Mouse (Mus musculus) megakaryocyte, embryonic 14.5 days (primary cell): Measurements from ENCODE around the gene Gpr137. TPM values are rescaled to one million over a fixed set of nuclear protein-coding genes. Genes with fewer than 3 reads are reported as not detected.

Experiments
- H3K27me3 ChIP-seq: replicated peaks from 2 replicates; pipeline ENCODE3; 2012; ENCODE audit warnings: inconsistent platforms
- H3K36me3 ChIP-seq: replicated peaks from 2 replicates; pipeline ENCODE3; 2012; ENCODE audit warnings: low read length, inconsistent platforms, mixed read lengths
- H3K4me1 ChIP-seq: 2 replicates; pipeline ENCODE4 v1.6.1; 2012; ENCODE audit warnings: inconsistent platforms
- H3K4me3 ChIP-seq: replicated peaks from 2 replicates; pipeline ENCODE3; 2012; ENCODE audit warnings: moderate library complexity, mild to moderate bottlenecking, inconsistent platforms
- H3K9me3 ChIP-seq: 2 replicates; pipeline ENCODE4 v1.6.1; 2012; ENCODE audit warnings: inconsistent platforms
- FLI1 ChIP-seq: IDR thresholded peaks from 2 replicates; pipeline ENCODE4 v1.6.1; 2012; ENCODE audit warnings: low read length, inconsistent platforms, mixed read lengths
- GATA1 ChIP-seq: IDR thresholded peaks from 3 replicates; pipeline ENCODE4 v1.6.1; 2012; ENCODE audit warnings: mixed read lengths, low read length, inconsistent platforms, borderline replicate concordance
- polyA plus RNA-seq: library from polyadenylated mRNA; stranded (reverse); fragments of >175 nt; gene quantifications from 2 replicates; pipeline ENCODE4 v1.2.3, GENCODE M21; 2012; ENCODE audit warnings: low replicate concordance; ENCODE audit not compliant: insufficient read depth

Gene Gpr137
- polyA plus RNA-seq, 1 experiment, result 118 TPM

GRCm38 (mm10) chr19:6954046-6954445 lies 11.8 kb upstream of the Gpr137 start:
- Histone ChIP-seq H3K36me3 (peaks cover 77% of the 10 kb centered on the region), H3K27me3 (no peaks in the 10 kb centered on the region), H3K4me3 (no peak overlapping the region), H3K9me3 (no peaks in the 10 kb centered on the region), H3K4me1 (peaks cover 92% of the 10 kb centered on the region)
- TF ChIP-seq GATA1, result no peak
- no peak for TF ChIP-seq FLI1

GRCm38 (mm10) chr19:6952712-6953037 lies 10.4 kb upstream of the Gpr137 start:
- Histone ChIP-seq H3K27me3 (no peaks in the 10 kb centered on the region), H3K4me3 (peak overlapping the region; percentile 95), H3K4me1 (peaks cover 92% of the 10 kb centered on the region), H3K9me3 (no peaks in the 10 kb centered on the region), H3K36me3 (peaks cover 77% of the 10 kb centered on the region)
- TF ChIP-seq FLI1, result no peak
- TF ChIP-seq GATA1, result no peak

- Histone ChIP-seq H3K36me3 (peaks cover 74% of the 10 kb centered on the region), H3K9me3 (no peaks in the 10 kb centered on the region), H3K4me3 (peak overlapping the region; percentile 95), H3K27me3 (no peaks in the 10 kb centered on the region), H3K4me1 (peaks cover 87% of the 10 kb centered on the region)
- TF ChIP-seq GATA1 (no peak), FLI1 (no peak)
Measured at GRCm38 (mm10) chr19:6951994-6952711, 9.9 kb upstream of the Gpr137 start.

- TF ChIP-seq GATA1 (no peak), FLI1 (peak; percentile 54; the same call in 1 of the 2 replicates)
- Histone ChIP-seq H3K4me1 (peaks cover 83% of the 10 kb centered on the region), H3K36me3 (peaks cover 74% of the 10 kb centered on the region)
Measured at GRCm38 (mm10) chr19:6951381-6951968, 9.2 kb upstream of the Gpr137 start.

GRCm38 (mm10) chr19:6950613-6951153 lies 8.4 kb upstream of the Gpr137 start:
- peaks cover 74% of the 10 kb centered on the region for H3K36me3 ChIP-seq
- H3K9me3 ChIP-seq, result no peaks in the 10 kb centered on the region
- peaks cover 81% of the 10 kb centered on the region for H3K4me1 ChIP-seq
- H3K27me3 ChIP-seq, result no peaks in the 10 kb centered on the region
- TF ChIP-seq FLI1 (no peak), GATA1 (no peak)
- peak overlapping the region; percentile 95 for H3K4me3 ChIP-seq

More at GRCm38 (mm10) chr19:6951381-6951968, 9.2 kb upstream of the Gpr137 start:
- H3K9me3 ChIP-seq, result no peaks in the 10 kb centered on the region
- no peaks in the 10 kb centered on the region for H3K27me3 ChIP-seq
- H3K4me3 ChIP-seq, result peak overlapping the region; percentile 95

GRCm38 (mm10) chr19:6949951-6950350 lies 7.7 kb upstream of the Gpr137 start:
- H3K4me1 ChIP-seq, result peaks cover 81% of the 10 kb centered on the region
- no peaks in the 10 kb centered on the region for H3K27me3 ChIP-seq
- H3K4me3 ChIP-seq, result peak overlapping the region; percentile 95
- TF ChIP-seq GATA1, result no peak
- H3K36me3 ChIP-seq, result peaks cover 74% of the 10 kb centered on the region
- no peaks in the 10 kb centered on the region for H3K9me3 ChIP-seq

GRCm38 (mm10) chr19:6949532-6949931 lies 7.3 kb upstream of the Gpr137 start:
- no peak for TF ChIP-seq GATA1
- TF ChIP-seq FLI1, result no peak
- H3K36me3 ChIP-seq, result peaks cover 71% of the 10 kb centered on the region
- H3K9me3 ChIP-seq, result no peaks in the 10 kb centered on the region
- peaks cover 79% of the 10 kb centered on the region for H3K4me1 ChIP-seq
- H3K27me3 ChIP-seq, result no peaks in the 10 kb centered on the region
- peak overlapping the region; percentile 3 for H3K4me3 ChIP-seq

- no peaks in the 10 kb centered on the region for H3K27me3 ChIP-seq
- peaks cover 64% of the 10 kb centered on the region for H3K36me3 ChIP-seq
- H3K9me3 ChIP-seq, result no peaks in the 10 kb centered on the region
- TF ChIP-seq GATA1, result no peak
- TF ChIP-seq FLI1, result no peak
- H3K4me3 ChIP-seq, result no peak overlapping the region
- H3K4me1 ChIP-seq, result peaks cover 74% of the 10 kb centered on the region
Measured at GRCm38 (mm10) chr19:6948186-6948585, 5.9 kb upstream of the Gpr137 start.

GRCm38 (mm10) chr19:6947742-6948141 lies 5.5 kb upstream of the Gpr137 start:
- H3K4me1 ChIP-seq, result peaks cover 74% of the 10 kb centered on the region

GRCm38 (mm10) chr19:6943709-6944108 lies 1.4 kb upstream of the Gpr137 start:
- Histone ChIP-seq H3K9me3 (no peaks in the 10 kb centered on the region), H3K4me1 (peaks cover 68% of the 10 kb centered on the region), H3K4me3 (no peak overlapping the region), H3K36me3 (peaks cover 58% of the 10 kb centered on the region), H3K27me3 (no peaks in the 10 kb centered on the region)
- TF ChIP-seq FLI1, result no peak

More at GRCm38 (mm10) chr19:6947742-6948141, 5.5 kb upstream of the Gpr137 start:
- Histone ChIP-seq H3K4me3 (no peak overlapping the region), H3K36me3 (peaks cover 59% of the 10 kb centered on the region), H3K27me3 (no peaks in the 10 kb centered on the region), H3K9me3 (no peaks in the 10 kb centered on the region)
- no peak for TF ChIP-seq GATA1
- TF ChIP-seq FLI1, result no peak
